Mouse (Mus musculus): ENCODE results near the gene Mup8.
"Not testable (repeated sequence)": the region's sequence is repeated elsewhere in the genome, so short reads cannot be mapped to it uniquely, and the experiment has no call there.

Mup8 gene

GRCm38 (mm10) chr4:60222499-60222898 is at the start of gene Mup8:
Gene Mup8 (minus strand): TSS chr4:60222599.
- DNase-seq (ENCODE audit: low spot score in 2 of 2): not testable (repeated sequence)

GRCm38 (mm10) chr4:60265977-60266770 is 43.8 kb upstream of the Mup8 start:
- not testable (repeated sequence) for DNase-seq (ENCODE audit: low spot score in 2 of 2)

- DNase-seq (ENCODE audit: low spot score in 2 of 2): not testable (repeated sequence)
These were observed 40.3 kb upstream of the Mup8 start for GRCm38 (mm10) chr4:60262706-60263105.

All from right cerebral cortex, postnatal 10 days (tissue).